Mouse (Mus musculus): ENCODE data around the gene Gm28044. TPM values are rescaled to one million over a fixed set of nuclear protein-coding genes. Genes with fewer than 3 reads are reported as not detected.

Gene Gm28044
- polyA plus RNA-seq, 1 experiment: not detected

DNA sequence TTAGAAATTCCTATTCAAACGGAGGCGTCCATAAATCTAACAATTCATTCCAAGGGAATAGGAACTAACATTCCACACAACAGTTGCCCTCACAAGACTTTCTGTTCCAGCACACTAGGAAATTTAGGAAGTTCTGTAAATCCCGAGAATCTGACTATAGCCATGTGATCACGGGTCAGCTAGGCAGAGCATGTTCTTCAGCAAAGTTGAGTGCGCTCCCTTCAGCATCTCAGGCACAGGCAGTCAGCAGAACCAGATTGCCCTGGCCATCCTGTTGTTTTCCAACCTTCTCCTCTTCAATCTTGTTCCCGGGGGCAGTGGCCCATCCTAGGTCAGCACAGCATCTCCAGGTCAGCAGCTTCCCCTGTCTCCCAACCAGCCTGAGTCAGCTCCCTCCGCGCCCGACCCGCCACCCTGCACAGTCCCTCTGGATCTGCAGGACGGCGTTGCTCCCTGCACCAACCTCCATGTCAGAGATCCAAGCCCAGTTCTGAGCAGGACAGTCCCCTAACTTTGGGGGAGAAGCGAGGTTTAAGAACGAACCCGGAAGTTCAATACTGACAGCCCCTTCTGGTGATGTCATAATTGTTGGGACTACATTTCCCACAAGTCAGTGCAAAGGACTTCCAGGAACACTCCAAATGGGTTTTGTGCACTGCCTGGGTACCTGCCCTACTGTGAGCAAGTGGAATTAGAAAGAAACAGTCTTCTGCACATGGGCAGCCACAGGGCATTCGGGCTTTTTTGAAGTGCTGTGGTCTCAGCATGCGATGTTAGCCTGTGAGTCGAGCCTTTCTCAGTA is 91.6 kb downstream of the Gm28044 start:
- peaks cover 1% of the 10 kb centered on the region; the same call in 1 of the 2 replicates for H3K36me3 ChIP-seq (ENCODE audit: control insufficient read depth, insufficient read depth, low read length)
- H3K4me1 ChIP-seq (ENCODE audit: control insufficient read depth, insufficient read depth, insufficient read length): no peaks in the 10 kb centered on the region
- TF ChIP-seq CTCF (IDR thresholded peaks at IDR 0.05; ENCODE audit: extremely low read depth, insufficient read depth, insufficient read length, insufficient replicate concordance): no peak
- TF ChIP-seq POLR2A (IDR thresholded peaks at IDR 0.05; ENCODE audit: low read depth, low read length): no peak
- no peaks in the 10 kb centered on the region for H3K27me3 ChIP-seq (ENCODE audit: control insufficient read depth, insufficient read depth, low read length)
- WGBS: 7% methylated on average over 18 of the region's 18 CpGs
- 0 out of 2 replicates have a peak overlapping the region, but pooled peaks have one; percentile 16 for H3K27ac ChIP-seq (ENCODE audit: insufficient read depth, low read length)
- DNase-seq (ENCODE audit: low read depth in 1 of 2, low spot score in 2 of 2): peak; percentile 69 to 74
- H3K4me3 ChIP-seq (ENCODE audit: extremely low read depth, insufficient read depth, insufficient read length): peak overlapping the region; percentile 70

Other genes with a start within 250 kb of the Gm28044 start
- 0.13 and 0.18 TPM in 2 replicates for gene Rslcan18, start 244.3 kb downstream of the Gm28044 start, polyA plus RNA-seq (2012; rRNA removed)
- gene Zfp759, start 238.9 kb downstream of the Gm28044 start, polyA plus RNA-seq (2012; rRNA removed): 0.09 and 0.13 TPM in 2 replicates
- 1.0 and 1.8 TPM in 2 replicates for gene Rsl1, start 187.4 kb downstream of the Gm28044 start, polyA plus RNA-seq (2012; rRNA removed)
- gene Zfp455, start 166.0 kb downstream of the Gm28044 start, polyA plus RNA-seq (2012; rRNA removed): 0.19 and 0.25 TPM in 2 replicates
- 0.41 TPM in 2 replicates for gene Zfp458, start 82.1 kb downstream of the Gm28044 start, polyA plus RNA-seq (2012; rRNA removed)
- gene Zfp457, start 54.1 kb downstream of the Gm28044 start, polyA plus RNA-seq (2012; rRNA removed): 0.90 and 1.1 TPM in 2 replicates
- 0.62 and 0.77 TPM in 2 replicates for gene Zfp595, start 28.0 kb downstream of the Gm28044 start, polyA plus RNA-seq (2012; rRNA removed)
- 0.14 and 0.32 TPM in 2 replicates for gene Zfp953, start 69 bp upstream of the Gm28044 start, polyA plus RNA-seq (2012; rRNA removed)
- 0.20 and 0.26 TPM in 2 replicates for gene Gm28041, start 15.2 kb upstream of the Gm28044 start, polyA plus RNA-seq (2012; rRNA removed)
- 0.19 and 0.30 TPM in 2 replicates for gene Zfp456, start 15.3 kb upstream of the Gm28044 start, polyA plus RNA-seq (2012; rRNA removed)
- gene Zfp429, start 39.3 kb upstream of the Gm28044 start, polyA plus RNA-seq (2012; rRNA removed): 2.7 and 2.9 TPM in 2 replicates
- gene Zfp459, start 60.9 kb upstream of the Gm28044 start, polyA plus RNA-seq (2012; rRNA removed): 0.23 and 0.33 TPM in 2 replicates
- 0.40 and 1.3 TPM in 2 replicates for gene Zfp874a, start 91.1 kb upstream of the Gm28044 start, polyA plus RNA-seq (2012; rRNA removed)
- 1.9 and 2.8 TPM in 2 replicates for gene Zfp874b, start 123.7 kb upstream of the Gm28044 start, polyA plus RNA-seq (2012; rRNA removed)
- 0.48 and 0.62 TPM in 2 replicates for gene Zfp58, start 140.0 kb upstream of the Gm28044 start, polyA plus RNA-seq (2012; rRNA removed)
- gene Gm26965, start 165.6 kb upstream of the Gm28044 start, polyA plus RNA-seq (2012; rRNA removed): not detected in 2 replicates
- 8.4 and 13.3 TPM in 2 replicates for gene Zfp87, start 165.6 kb upstream of the Gm28044 start, polyA plus RNA-seq (2012; rRNA removed)
- gene Zfp748, start 193.3 kb upstream of the Gm28044 start, polyA plus RNA-seq (2012; rRNA removed): 1.8 and 1.9 TPM in 2 replicates
- 0.29 and 0.33 TPM in 2 replicates for gene Zfp729b, start 249.2 kb upstream of the Gm28044 start, polyA plus RNA-seq (2012; rRNA removed)